Mouse (Mus musculus) heart, adult 2 months (tissue): Measurements from ENCODE around the gene Cdadc1. TPM values are rescaled to one million over a fixed set of nuclear protein-coding genes. Genes with fewer than 3 reads are reported as not detected.

Source experiments
- DNase-seq, 2 experiments: peaks; one replicate each; pipeline ENCODE4 v3.0.0; 2021
- H3K27ac ChIP-seq: fragments of 200-600 bp; 2 replicates; pipeline ENCODE4 v1.8.1; 2022
- H3K27me3 ChIP-seq: fragments of 200-500 bp; 2 replicates; pipeline ENCODE4 v1.6.1; 2012; ENCODE audit warnings: mild to moderate bottlenecking, low read length, inconsistent platforms, mixed read lengths; ENCODE audit not compliant: control insufficient read depth, insufficient read depth
- H3K36me3 ChIP-seq: fragments of 200-500 bp; 2 replicates; pipeline ENCODE4 v1.6.1; 2012; ENCODE audit warnings: low read length, inconsistent platforms; ENCODE audit not compliant: control insufficient read depth, insufficient read depth
- H3K4me1 ChIP-seq: fragments of 200-500 bp; 2 replicates; pipeline ENCODE4 v1.6.1; 2011; ENCODE audit warnings: low read length; ENCODE audit not compliant: control insufficient read depth, insufficient read depth
- H3K4me3 ChIP-seq: fragments of 200-600 bp; 2 replicates; pipeline ENCODE4 v1.8.1; 2022
- H3K79me2 ChIP-seq: fragments of 200-500 bp; replicated peaks from 2 replicates; pipeline ENCODE4 v1.6.1; 2012; ENCODE audit warnings: mild to moderate bottlenecking, inconsistent platforms, low read length, moderate library complexity, mixed read lengths; ENCODE audit not compliant: control insufficient read depth, insufficient read depth
- H3K9ac ChIP-seq: fragments of 200-500 bp; 2 replicates; pipeline ENCODE4 v1.6.1; 2012; ENCODE audit warnings: low read depth, mild to moderate bottlenecking, control low read depth, inconsistent platforms, low read length, mixed read lengths
- CTCF ChIP-seq: fragments of 200-600 bp; IDR thresholded peaks from 2 replicates; pipeline ENCODE4 v1.8.1; 2022; ENCODE audit warnings: antibody characterized with exemption, mild to moderate bottlenecking, moderate library complexity
- EP300 ChIP-seq: fragments of 200-500 bp; IDR thresholded peaks from 2 replicates; pipeline ENCODE4 v1.6.1; 2011; ENCODE audit warnings: low read depth, low read length, control low read depth; ENCODE audit not compliant: insufficient read depth
- POLR2A ChIP-seq: fragments of 200-500 bp; IDR thresholded peaks from 2 replicates; pipeline ENCODE4 v1.6.1; 2011; ENCODE audit warnings: mild to moderate bottlenecking, low read depth, low read length, control low read depth; ENCODE audit not compliant: insufficient read depth
- WGBS: fragments of 180-500 bp; shearing (Covaris S2); methylation state at CpG from one replicate; pipeline ENCODE4 v1.1.7; 2018; 5-methylcytosine and 5-hydroxymethylcytosine counted together
- intact Hi-C: fragments of 180-260 bp; cut with DNase I; formaldehyde crosslinking; loops from one replicate; pipeline ENCODE4 v1.15.1; 2025
- polyA plus RNA-seq: library from polyadenylated mRNA; depleted of rRNA; stranded (reverse); fragments of >200 nt; gene quantifications from 2 replicates; pipeline ENCODE4 v1.2.3, GENCODE M21; 2012
- total RNA-seq, 2 experiments: library from RNA; stranded (reverse); gene quantifications; 2 replicates each; pipeline ENCODE4 v1.2.3; 2021

Gene Cdadc1
- total and polyA plus RNA-seq, 3 experiments = 8.0 to 50.4 (median 43.9) TPM

- Histone ChIP-seq H3K9ac (no peak overlapping the region), H3K79me2 (no peaks in the 10 kb centered on the region), H3K36me3 (no peaks in the 10 kb centered on the region), H3K4me1 (no peaks in the 10 kb centered on the region), H3K4me3 (no peak overlapping the region), H3K27me3 (no peaks in the 10 kb centered on the region), H3K27ac (no peak overlapping the region)
- TF ChIP-seq EP300 (no peak), CTCF (no peak), POLR2A (no peak)
- intact Hi-C loops = no loop called here
- 30% methylated on average over 5 of the region's 5 CpGs for WGBS
- no peak for DNase-seq
Observed at GRCm38 (mm10) chr14:59641856-59642255, 44.1 kb upstream of the Cdadc1 start.

- no peaks in the 10 kb centered on the region for H3K4me1 ChIP-seq
- H3K4me3 ChIP-seq = no peak overlapping the region
- no peaks in the 10 kb centered on the region for H3K36me3 ChIP-seq
- no peak overlapping the region for H3K9ac ChIP-seq
- H3K27me3 ChIP-seq = no peaks in the 10 kb centered on the region
- intact Hi-C loops = no loop called here
- H3K27ac ChIP-seq = no peak overlapping the region
- DNase-seq = no peak
- 52% methylated on average over 7 of the region's 7 CpGs for WGBS
- TF ChIP-seq POLR2A (no peak), CTCF (no peak), EP300 (no peak)
- H3K79me2 ChIP-seq = no peaks in the 10 kb centered on the region
Observed at GRCm38 (mm10) chr14:59638906-59639703, 41.3 kb upstream of the Cdadc1 start.

GRCm38 (mm10) chr14:59633988-59634387 lies 36.2 kb upstream of the Cdadc1 start:
- Histone ChIP-seq H3K4me3 (no peak overlapping the region), H3K27ac (no peak overlapping the region), H3K79me2 (no peaks in the 10 kb centered on the region), H3K9ac (no peak overlapping the region), H3K36me3 (no peaks in the 10 kb centered on the region), H3K27me3 (no peaks in the 10 kb centered on the region), H3K4me1 (no peaks in the 10 kb centered on the region)
- no peak for DNase-seq
- 86% methylated on average over 9 of the region's 9 CpGs for WGBS
- TF ChIP-seq POLR2A (no peak), EP300 (no peak), CTCF (no peak)
- intact Hi-C loops = no loop called here

GRCm38 (mm10) chr14:59633295-59633898 lies 35.6 kb upstream of the Cdadc1 start:
- Histone ChIP-seq H3K4me1 (no peaks in the 10 kb centered on the region), H3K36me3 (no peaks in the 10 kb centered on the region), H3K27ac (no peak overlapping the region), H3K27me3 (no peaks in the 10 kb centered on the region), H3K79me2 (no peaks in the 10 kb centered on the region), H3K9ac (no peak overlapping the region), H3K4me3 (no peak overlapping the region)
- TF ChIP-seq CTCF (no peak), EP300 (no peak), POLR2A (no peak)
- WGBS = 78% methylated on average over 5 of the region's 5 CpGs
- intact Hi-C loops = no loop called here
- DNase-seq = no peak

GRCm38 (mm10) chr14:59632067-59632466 lies 34.3 kb upstream of the Cdadc1 start:
- whole genome bisulfite sequencing = 78% methylated on average over 6 of the region's 6 CpGs
- Histone ChIP-seq H3K4me1 (no peaks in the 10 kb centered on the region), H3K9ac (no peak overlapping the region), H3K27me3 (no peaks in the 10 kb centered on the region), H3K36me3 (no peaks in the 10 kb centered on the region), H3K27ac (no peak overlapping the region), H3K4me3 (no peak overlapping the region), H3K79me2 (no peaks in the 10 kb centered on the region)
- no peak for DNase-seq
- intact Hi-C loops = no loop called here
- TF ChIP-seq POLR2A (no peak), EP300 (no peak), CTCF (no peak)

GRCm38 (mm10) chr14:59630096-59630495 lies 32.3 kb upstream of the Cdadc1 start:
- Histone ChIP-seq H3K27me3 (no peaks in the 10 kb centered on the region), H3K9ac (no peak overlapping the region), H3K79me2 (no peaks in the 10 kb centered on the region), H3K36me3 (no peaks in the 10 kb centered on the region), H3K4me3 (no peak overlapping the region), H3K27ac (no peak overlapping the region), H3K4me1 (no peaks in the 10 kb centered on the region)
- WGBS = 91% methylated on average over 9 of the region's 9 CpGs
- intact Hi-C loops = no loop called here
- DNase-seq = no peak
- no peak for TF ChIP-seq POLR2A
